Mouse (Mus musculus) brain, embryonic 14.5 days (tissue): ENCODE measurements at regions not wholly inside any gene's neighbourhood (a gene's known extent, or its start where the extent isn't known, plus 50 kb on each side); places are given as distances from the start of the nearest gene placed in this dataset.

Source experiments
- CTCF ChIP-seq: fragments of 200-500 bp; IDR thresholded peaks from 2 replicates; pipeline ENCODE4 v1.5.1; 2012; ENCODE audit warnings: inconsistent platforms, mild to moderate bottlenecking, moderate library complexity, borderline replicate concordance; ENCODE audit not compliant: insufficient read depth, insufficient read length; ENCODE audit errors: extremely low read depth
- POLR2A ChIP-seq: fragments of 200-500 bp; IDR thresholded peaks from 2 replicates; pipeline ENCODE4 v1.6.1; 2012; ENCODE audit warnings: mild to moderate bottlenecking, inconsistent platforms, borderline replicate concordance; ENCODE audit not compliant: poor library complexity, insufficient read depth, insufficient read length, severe bottlenecking; ENCODE audit errors: extremely low read depth

DNA sequence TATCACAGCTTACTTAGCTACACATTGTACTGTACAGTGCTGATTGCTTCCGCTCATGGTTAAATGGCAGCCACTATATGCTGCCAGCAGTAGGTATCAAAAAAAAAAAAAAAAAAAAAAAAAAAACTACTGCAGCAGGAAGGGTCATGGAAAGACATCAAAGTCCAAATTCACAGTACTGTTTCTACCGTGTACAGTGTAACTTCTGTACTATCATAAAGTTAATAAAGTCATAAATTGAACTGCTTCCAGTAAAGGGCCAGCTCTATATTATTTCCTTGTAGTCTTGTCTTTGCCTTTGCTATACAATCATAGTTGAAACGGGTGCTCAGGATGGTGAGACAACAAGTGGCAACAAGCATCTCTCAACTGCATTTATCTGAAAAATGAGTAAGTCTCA is 552.6 kb upstream of the Mpdz start:
- TF ChIP-seq POLR2A: no peak
- no peak for TF ChIP-seq CTCF
